Mouse (Mus musculus): Measurements from ENCODE around the gene Sox5. TPM values are rescaled to one million over a fixed set of nuclear protein-coding genes. Genes with fewer than 3 reads are reported as not detected.

Sox5 gene
- total and polyA plus RNA-seq, 2 experiments from 2014 or later: 2.1 to 3.2 TPM

- H3K4me1 ChIP-seq (ENCODE audit: control insufficient read depth, insufficient read depth): no peaks in the 10 kb centered on the region
- no peak overlapping the region for H3K4me3 ChIP-seq (ENCODE audit: low read depth, low read length)
- no peak overlapping the region for H3K9ac ChIP-seq (replicated peaks; ENCODE audit: low read depth, low read length)
- no peaks in the 10 kb centered on the region for H3K27me3 ChIP-seq (ENCODE audit: control insufficient read depth, insufficient read depth, low read length)
- ATAC-seq (ENCODE audit: insufficient read depth, low read depth): no peak
- no peaks in the 10 kb centered on the region for H3K9me3 ChIP-seq (replicated peaks; ENCODE audit: control insufficient read depth, low read length)
- H3K36me3 ChIP-seq (replicated peaks; ENCODE audit: control insufficient read depth, insufficient read depth, low read length): no peaks in the 10 kb centered on the region
- H3K27ac ChIP-seq (ENCODE audit: low read depth): no peak overlapping the region
- DNase-seq (ENCODE audit: low spot score): no peak
- H3K4me2 ChIP-seq (ENCODE audit: low read depth, low read length): no peak overlapping the region
- TF ChIP-seq CTCF (IDR thresholded peaks at IDR 0.05; ENCODE audit: low read depth): no peak
- no peak for TF ChIP-seq EP300 (IDR thresholded peaks at IDR 0.05; ENCODE audit: low read depth)
- WGBS: 57% methylated on average over 15 of the region's 15 CpGs
These were observed 315.1 kb downstream of the Sox5 start for GRCm38 (mm10) chr6:144466711-144467110.

GRCm38 (mm10) chr6:144463691-144464090 is 318.1 kb downstream of the Sox5 start:
- no peak overlapping the region for H3K4me2 ChIP-seq (ENCODE audit: low read depth, low read length)
- ATAC-seq (ENCODE audit: insufficient read depth, low read depth): no peak
- no peaks in the 10 kb centered on the region for H3K36me3 ChIP-seq (replicated peaks; ENCODE audit: control insufficient read depth, insufficient read depth, low read length)
- 78% methylated on average over 6 of the region's 6 CpGs for WGBS
- no peaks in the 10 kb centered on the region for H3K4me1 ChIP-seq (ENCODE audit: control insufficient read depth, insufficient read depth)
- no peaks in the 10 kb centered on the region for H3K27me3 ChIP-seq (ENCODE audit: control insufficient read depth, insufficient read depth, low read length)
- TF ChIP-seq EP300 (IDR thresholded peaks at IDR 0.05; ENCODE audit: low read depth) (no peak), CTCF (IDR thresholded peaks at IDR 0.05; ENCODE audit: low read depth) (no peak)
- no peak for DNase-seq (ENCODE audit: low spot score)
- no peak overlapping the region for H3K27ac ChIP-seq (ENCODE audit: low read depth)
- H3K4me3 ChIP-seq (ENCODE audit: low read depth, low read length): no peak overlapping the region
- no peaks in the 10 kb centered on the region for H3K9me3 ChIP-seq (replicated peaks; ENCODE audit: control insufficient read depth, low read length)
- H3K9ac ChIP-seq (replicated peaks; ENCODE audit: low read depth, low read length): no peak overlapping the region

DNA sequence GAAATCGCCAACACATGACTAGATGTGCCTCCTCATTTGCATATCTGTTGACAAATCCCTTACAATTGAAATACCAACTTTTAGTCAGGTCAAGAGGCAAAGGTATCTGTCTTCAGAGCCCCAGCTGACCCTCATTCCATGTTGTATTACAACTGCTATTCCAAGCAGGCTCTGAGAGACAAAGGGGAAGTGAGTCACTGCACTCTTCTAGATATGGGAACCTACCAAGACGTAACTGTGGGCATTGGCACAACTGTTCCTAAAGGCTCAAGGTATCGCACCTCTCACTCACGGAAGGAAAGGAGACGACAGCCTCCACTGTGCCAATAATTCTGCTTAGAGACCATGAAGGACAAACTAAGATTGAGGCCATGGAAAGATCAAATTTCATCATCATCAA is 318.5 kb downstream of the Sox5 start:
- 81% methylated on average over 5 of the region's 5 CpGs for WGBS
- no peak overlapping the region for H3K9ac ChIP-seq (replicated peaks; ENCODE audit: low read depth, low read length)
- H3K4me2 ChIP-seq (ENCODE audit: low read depth, low read length): no peak overlapping the region
- no peaks in the 10 kb centered on the region for H3K36me3 ChIP-seq (replicated peaks; ENCODE audit: control insufficient read depth, insufficient read depth, low read length)
- H3K27me3 ChIP-seq (ENCODE audit: control insufficient read depth, insufficient read depth, low read length): no peaks in the 10 kb centered on the region
- DNase-seq (ENCODE audit: low spot score) (no peak), ATAC-seq (ENCODE audit: insufficient read depth, low read depth) (no peak)
- H3K4me1 ChIP-seq (ENCODE audit: control insufficient read depth, insufficient read depth): no peaks in the 10 kb centered on the region
- H3K4me3 ChIP-seq (ENCODE audit: low read depth, low read length): no peak overlapping the region
- TF ChIP-seq EP300 (IDR thresholded peaks at IDR 0.05; ENCODE audit: low read depth) (no peak), CTCF (IDR thresholded peaks at IDR 0.05; ENCODE audit: low read depth) (no peak)
- no peak overlapping the region for H3K27ac ChIP-seq (ENCODE audit: low read depth)
- no peaks in the 10 kb centered on the region for H3K9me3 ChIP-seq (replicated peaks; ENCODE audit: control insufficient read depth, low read length)

GRCm38 (mm10) chr6:144459486-144459885 is 322.3 kb downstream of the Sox5 start:
- Histone ChIP-seq H3K9me3 (replicated peaks; ENCODE audit: control insufficient read depth, low read length) (no peaks in the 10 kb centered on the region), H3K27me3 (ENCODE audit: control insufficient read depth, insufficient read depth, low read length) (no peaks in the 10 kb centered on the region), H3K4me1 (ENCODE audit: control insufficient read depth, insufficient read depth) (no peaks in the 10 kb centered on the region), H3K4me3 (ENCODE audit: low read depth, low read length) (no peak overlapping the region), H3K9ac (replicated peaks; ENCODE audit: low read depth, low read length) (no peak overlapping the region), H3K36me3 (replicated peaks; ENCODE audit: control insufficient read depth, insufficient read depth, low read length) (no peaks in the 10 kb centered on the region), H3K4me2 (ENCODE audit: low read depth, low read length) (no peak overlapping the region), H3K27ac (ENCODE audit: low read depth) (no peak overlapping the region)
- TF ChIP-seq EP300 (IDR thresholded peaks at IDR 0.05; ENCODE audit: low read depth) (no peak), CTCF (IDR thresholded peaks at IDR 0.05; ENCODE audit: low read depth) (no peak)
- ATAC-seq (ENCODE audit: insufficient read depth, low read depth) (no peak), DNase-seq (ENCODE audit: low spot score) (no peak)
- WGBS: 83% methylated on average over 8 of the region's 8 CpGs

GRCm38 (mm10) chr6:144457500-144457899 is 324.3 kb downstream of the Sox5 start:
- no peak for DNase-seq (ENCODE audit: low spot score)
- H3K4me1 ChIP-seq (ENCODE audit: control insufficient read depth, insufficient read depth): no peaks in the 10 kb centered on the region
- WGBS: 78% methylated on average over 9 of the region's 9 CpGs

More at GRCm38 (mm10) chr6:144457500-144457899, 324.3 kb downstream of the Sox5 start:
- H3K9me3 ChIP-seq (replicated peaks; ENCODE audit: control insufficient read depth, low read length): no peaks in the 10 kb centered on the region
- no peak overlapping the region for H3K4me2 ChIP-seq (ENCODE audit: low read depth, low read length)
- no peak for TF ChIP-seq EP300 (IDR thresholded peaks at IDR 0.05; ENCODE audit: low read depth)
- no peak overlapping the region for H3K9ac ChIP-seq (replicated peaks; ENCODE audit: low read depth, low read length)
- no peak overlapping the region for H3K4me3 ChIP-seq (ENCODE audit: low read depth, low read length)
- H3K36me3 ChIP-seq (replicated peaks; ENCODE audit: control insufficient read depth, insufficient read depth, low read length): no peaks in the 10 kb centered on the region
- H3K27ac ChIP-seq (ENCODE audit: low read depth): no peak overlapping the region
- no peak for ATAC-seq (ENCODE audit: insufficient read depth, low read depth)
- no peaks in the 10 kb centered on the region for H3K27me3 ChIP-seq (ENCODE audit: control insufficient read depth, insufficient read depth, low read length)

Data from heart, postnatal 0 days (tissue).